Mouse (Mus musculus) embryonic facial prominence, embryonic 11.5 days (tissue): ENCODE data around the gene Hivep1. TPM values are rescaled to one million over a fixed set of nuclear protein-coding genes. Genes with fewer than 3 reads are reported as not detected.

ENCODE experiments used
- ATAC-seq: fragments of 200-750 bp; cut with Nextera tagmentation; replicated peaks from 2 replicates; pipeline ENCODE4 v1.8.0; 2017; ENCODE audit warnings: low read depth; ENCODE audit not compliant: insufficient number of reproducible peaks, low FRiP score, low TSS enrichment
- DNase-seq: peaks from one replicate; pipeline ENCODE4 v3.0.0-alpha.2; 2015; ENCODE audit warnings: low spot score
- H3K27ac ChIP-seq: fragments of 300-500 bp; sonication (generic); replicated peaks from 2 replicates; pipeline ENCODE4 v1.5.1; 2014; ENCODE audit warnings: mild to moderate bottlenecking, low read depth, low read length, control low read depth
- H3K27me3 ChIP-seq: fragments of 300-500 bp; sonication (generic); 2 replicates; pipeline ENCODE4 v1.6.1; 2014; ENCODE audit warnings: mild to moderate bottlenecking, low read length, moderate library complexity, mixed read lengths; ENCODE audit not compliant: control insufficient read depth, insufficient read depth
- H3K36me3 ChIP-seq: fragments of 300-500 bp; sonication (generic); replicated peaks from 2 replicates; pipeline ENCODE4 v1.6.1; 2014; ENCODE audit warnings: low read depth, mild to moderate bottlenecking, low read length, moderate library complexity, mixed read lengths; ENCODE audit not compliant: control insufficient read depth, insufficient read depth
- H3K4me1 ChIP-seq: fragments of 300-500 bp; sonication (generic); 2 replicates; pipeline ENCODE4 v1.6.1; 2014; ENCODE audit warnings: low read length, mixed read lengths; ENCODE audit not compliant: control insufficient read depth, insufficient read depth
- H3K4me2 ChIP-seq: fragments of 300-500 bp; sonication (generic); 2 replicates; pipeline ENCODE4 v1.6.1; 2014; ENCODE audit warnings: low read depth, mild to moderate bottlenecking, control low read depth, low read length, moderate library complexity
- H3K4me3 ChIP-seq: fragments of 300-500 bp; sonication (generic); 2 replicates; pipeline ENCODE4 v1.5.1; 2014; ENCODE audit warnings: low read depth, low read length, control low read depth
- H3K9ac ChIP-seq: fragments of 300-500 bp; sonication (generic); replicated peaks from 2 replicates; pipeline ENCODE4 v1.6.1; 2014; ENCODE audit warnings: mild to moderate bottlenecking, control low read depth, low read length
- H3K9me3 ChIP-seq: fragments of 300-500 bp; sonication (generic); replicated peaks from 2 replicates; pipeline ENCODE4 v1.6.1; 2016; ENCODE audit warnings: mild to moderate bottlenecking, low read length, inconsistent platforms, mixed read lengths; ENCODE audit not compliant: control insufficient read depth
- WGBS: fragments of 180-500 bp; shearing (Covaris S2); extraction: QIAGEN DNeasy Blood & Tissue Kit; methylation state at CpG from one replicate; pipeline ENCODE4 v1.1.7; 2014; 5-methylcytosine and 5-hydroxymethylcytosine counted together
- polyA plus RNA-seq: library from polyadenylated mRNA; unstranded; fragments of >200 nt; fragmentation: Nextera tagmentation; extraction: Ambion mirVana; gene quantifications from 2 replicates; pipeline ENCODE4 v1.2.1, GENCODE M21; 2014

Gene Hivep1
- polyA plus RNA-seq, 1 experiment from 2014 or later: 13.1 TPM

DNA sequence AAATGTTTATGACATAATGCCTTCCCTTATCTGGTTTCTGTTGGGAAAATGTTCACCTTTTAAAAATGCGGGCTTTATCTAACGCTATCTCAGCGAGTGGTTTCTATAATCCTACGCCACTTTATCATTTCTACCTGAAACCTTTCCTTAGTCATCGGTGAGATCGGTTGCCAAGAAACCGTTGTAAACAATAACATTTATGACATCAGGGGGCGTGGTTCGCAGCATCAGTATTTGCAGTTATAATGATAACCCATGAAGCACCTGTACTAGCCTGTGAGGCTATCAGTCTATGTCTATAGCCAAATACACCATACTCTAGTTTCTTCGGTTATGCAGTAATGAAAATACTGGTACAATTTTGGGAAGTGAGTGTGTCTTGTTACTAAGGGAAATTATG is 177.0 kb downstream of the Hivep1 start:
- 92% methylated on average over 10 of the region's 10 CpGs for WGBS
- no peak overlapping the region for H3K9ac ChIP-seq
- H3K27ac ChIP-seq: no peak overlapping the region
- no peaks in the 10 kb centered on the region for H3K36me3 ChIP-seq
- ATAC-seq (no peak), DNase-seq (no peak)
- H3K9me3 ChIP-seq: no peaks in the 10 kb centered on the region
- H3K4me2 ChIP-seq: no peak overlapping the region
- H3K4me3 ChIP-seq: no peak overlapping the region
- no peaks in the 10 kb centered on the region for H3K27me3 ChIP-seq
- no peaks in the 10 kb centered on the region for H3K4me1 ChIP-seq

GRCm38 (mm10) chr13:42233741-42234419 is 182.1 kb downstream of the Hivep1 start:
- no peaks in the 10 kb centered on the region for H3K9me3 ChIP-seq
- H3K4me2 ChIP-seq: no peak overlapping the region
- no peaks in the 10 kb centered on the region for H3K27me3 ChIP-seq
- ATAC-seq: no peak
- H3K27ac ChIP-seq: no peak overlapping the region
- no peaks in the 10 kb centered on the region for H3K36me3 ChIP-seq
- no peak overlapping the region for H3K9ac ChIP-seq
- H3K4me3 ChIP-seq: no peak overlapping the region
- no peak for DNase-seq
- 83% methylated on average over 9 of the region's 9 CpGs for WGBS
- H3K4me1 ChIP-seq: no peaks in the 10 kb centered on the region

DNA sequence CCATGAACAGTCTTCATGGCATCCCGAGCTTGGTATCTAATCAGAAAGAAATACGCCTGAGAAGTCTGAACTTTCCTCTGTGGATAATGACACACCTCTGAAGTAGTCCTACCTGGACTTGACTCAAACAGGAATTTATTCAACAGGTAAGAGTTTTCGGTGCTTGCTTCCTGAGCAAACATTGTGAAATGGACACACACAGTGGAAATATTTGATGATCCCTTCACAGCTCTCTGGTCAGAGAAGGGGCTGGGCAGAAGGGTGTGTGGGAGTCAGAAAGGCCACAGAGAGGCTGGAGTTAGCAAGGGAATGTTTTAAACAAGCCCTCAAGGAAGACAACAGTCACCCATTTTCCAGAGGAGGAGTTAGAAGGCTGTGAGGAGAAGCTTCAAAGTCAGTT is 186.7 kb downstream of the Hivep1 start:
- no peak overlapping the region for H3K4me3 ChIP-seq
- no peaks in the 10 kb centered on the region for H3K9me3 ChIP-seq
- H3K27ac ChIP-seq: no peak overlapping the region
- 91% methylated on average over 3 of the region's 3 CpGs for WGBS
- no peaks in the 10 kb centered on the region for H3K36me3 ChIP-seq
- H3K27me3 ChIP-seq: no peaks in the 10 kb centered on the region
- no peak for DNase-seq
- no peak for ATAC-seq
- no peak overlapping the region for H3K9ac ChIP-seq
- H3K4me2 ChIP-seq: no peak overlapping the region
- H3K4me1 ChIP-seq: no peaks in the 10 kb centered on the region

DNA sequence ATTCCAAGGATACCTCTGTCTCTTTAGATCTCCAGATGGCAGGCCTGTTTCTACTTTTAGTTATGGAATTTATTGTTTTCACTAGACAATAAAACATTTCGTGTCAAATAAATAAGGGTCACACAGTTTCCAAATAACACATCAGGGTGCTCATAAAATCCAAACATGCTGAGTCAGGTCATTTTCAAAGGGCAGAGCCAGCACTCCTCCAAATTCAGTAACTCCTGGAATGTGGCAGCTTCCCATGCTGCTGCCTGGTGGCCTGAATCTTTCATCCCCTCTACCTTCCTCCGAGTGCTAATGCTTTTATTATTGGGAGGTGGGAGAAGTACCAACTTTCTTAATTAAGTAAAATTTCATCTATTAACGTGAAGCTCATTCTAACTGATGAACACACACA is 190.3 kb downstream of the Hivep1 start:
- H3K27me3 ChIP-seq: no peaks in the 10 kb centered on the region
- H3K4me1 ChIP-seq: no peaks in the 10 kb centered on the region
- H3K36me3 ChIP-seq: no peaks in the 10 kb centered on the region
- H3K4me2 ChIP-seq: no peak overlapping the region
- H3K9me3 ChIP-seq: no peaks in the 10 kb centered on the region
- 50% methylated on average over 3 of the region's 3 CpGs for WGBS
- H3K9ac ChIP-seq: no peak overlapping the region
- no peak for DNase-seq
- ATAC-seq: no peak
- H3K4me3 ChIP-seq: no peak overlapping the region
- H3K27ac ChIP-seq: no peak overlapping the region

Other genes starting within 250 kb of the Hivep1 start
- 0.45 TPM in 1 of 2 replicates, not detected in the other for gene Adtrp, start 204.3 kb upstream of the Hivep1 start, polyA plus RNA-seq
- 1.4 and 2.0 TPM in 2 replicates for gene Edn1, start 249.5 kb downstream of the Hivep1 start, polyA plus RNA-seq